Mouse (Mus musculus): ENCODE measurements around the gene Adnp. TPM values are rescaled to one million over a fixed set of nuclear protein-coding genes. Genes with fewer than 3 reads are reported as not detected.

Adnp gene
- polyA plus RNA-seq, 2 experiments, result 0.51 to 7.5 TPM

- Histone ChIP-seq H3K9ac (replicated peaks) (no peak overlapping the region), H3K27ac (no peak overlapping the region), H3K36me3 (replicated peaks; ENCODE audit: control insufficient read depth, insufficient read depth, low read depth) (no peaks in the 10 kb centered on the region), H3K4me2 (ENCODE audit: low read depth) (no peak overlapping the region), H3K27me3 (ENCODE audit: control insufficient read depth, insufficient read depth, low read length) (no peaks in the 10 kb centered on the region), H3K4me1 (replicated peaks; ENCODE audit: control insufficient read depth in 2 of 2, insufficient read depth in 2 of 2, low read length in 1 of 2) (no peaks in the 10 kb centered on the region), H3K9me3 (ENCODE audit: control insufficient read depth, low read length) (no peaks in the 10 kb centered on the region), H3K4me3 (ENCODE audit: insufficient read depth in 1 of 2, low read depth in 2 of 2, low read length in 2 of 2) (no peak overlapping the region)
- DNase-seq (ENCODE audit: low read depth in 3 of 3, low spot score in 3 of 3) (no peak), ATAC-seq (ENCODE audit: insufficient read depth) (no peak)
- TF ChIP-seq EP300 (IDR thresholded peaks at IDR 0.05; ENCODE audit: low read depth) (no peak), CTCF (IDR thresholded peaks at IDR 0.05; ENCODE audit: low read depth) (no peak)
- 53% methylated on average over 4 of the region's 4 CpGs for WGBS (ENCODE audit: insufficient replicate concordance)
These were observed 31.4 kb upstream of the Adnp start for GRCm38 (mm10) chr2:168238335-168238734.

- Histone ChIP-seq H3K9ac (replicated peaks) (no peak overlapping the region), H3K27ac (no peak overlapping the region), H3K9me3 (ENCODE audit: control insufficient read depth, low read length) (no peaks in the 10 kb centered on the region), H3K4me3 (ENCODE audit: insufficient read depth in 1 of 2, low read depth in 2 of 2, low read length in 2 of 2) (no peak overlapping the region), H3K4me1 (replicated peaks; ENCODE audit: control insufficient read depth in 2 of 2, insufficient read depth in 2 of 2, low read length in 1 of 2) (peaks cover 14 to 18% of the 10 kb centered on the region in 2 experiments), H3K4me2 (ENCODE audit: low read depth) (no peak overlapping the region), H3K36me3 (replicated peaks; ENCODE audit: control insufficient read depth, insufficient read depth, low read depth) (peaks cover 4% of the 10 kb centered on the region; the same call in 1 of the 2 replicates), H3K27me3 (ENCODE audit: control insufficient read depth, insufficient read depth, low read length) (no peaks in the 10 kb centered on the region)
- ATAC-seq (ENCODE audit: insufficient read depth) (no peak), DNase-seq (ENCODE audit: low read depth in 3 of 3, low spot score in 3 of 3) (no peak)
- TF ChIP-seq CTCF (IDR thresholded peaks at IDR 0.05; ENCODE audit: low read depth) (no peak), EP300 (IDR thresholded peaks at IDR 0.05; ENCODE audit: low read depth) (no peak)
- 75% methylated on average over 5 of the region's 5 CpGs for WGBS (ENCODE audit: insufficient replicate concordance)
These were observed 26.4 kb upstream of the Adnp start for GRCm38 (mm10) chr2:168233286-168233685.

GRCm38 (mm10) chr2:168231471-168231829 is 24.5 kb upstream of the Adnp start:
- no peaks in the 10 kb centered on the region for H3K27me3 ChIP-seq (ENCODE audit: control insufficient read depth, insufficient read depth, low read length)
- no peak for TF ChIP-seq CTCF (IDR thresholded peaks at IDR 0.05; ENCODE audit: low read depth)
- TF ChIP-seq EP300 (IDR thresholded peaks at IDR 0.05; ENCODE audit: low read depth), result no peak
- 51% methylated on average over 33 of the region's 33 CpGs for WGBS (ENCODE audit: insufficient replicate concordance)
- H3K9ac ChIP-seq (replicated peaks), result peak overlapping the region; percentile 94
- peak overlapping the region; percentile 99 for H3K4me2 ChIP-seq (ENCODE audit: low read depth)
- peaks cover 21% of the 10 kb centered on the region in 2 experiments for H3K4me1 ChIP-seq (replicated peaks; ENCODE audit: control insufficient read depth in 2 of 2, insufficient read depth in 2 of 2, low read length in 1 of 2)
- DNase-seq (ENCODE audit: low read depth in 3 of 3, low spot score in 3 of 3), result no peak
- peak overlapping the region; percentile 70 to 95 for H3K4me3 ChIP-seq (ENCODE audit: insufficient read depth in 1 of 2, low read depth in 2 of 2, low read length in 2 of 2)
- H3K9me3 ChIP-seq (ENCODE audit: control insufficient read depth, low read length), result no peaks in the 10 kb centered on the region
- H3K27ac ChIP-seq, result no peak overlapping the region
- no peak for ATAC-seq (ENCODE audit: insufficient read depth)
- H3K36me3 ChIP-seq (replicated peaks; ENCODE audit: control insufficient read depth, insufficient read depth, low read depth), result peaks cover 11% of the 10 kb centered on the region

GRCm38 (mm10) chr2:168230773-168231470 is 24.0 kb upstream of the Adnp start:
- Histone ChIP-seq H3K9ac (replicated peaks) (peak overlapping the region; percentile 94), H3K36me3 (replicated peaks; ENCODE audit: control insufficient read depth, insufficient read depth, low read depth) (peaks cover 16% of the 10 kb centered on the region), H3K9me3 (ENCODE audit: control insufficient read depth, low read length) (no peaks in the 10 kb centered on the region), H3K4me2 (ENCODE audit: low read depth) (peak overlapping the region; percentile 99), H3K27ac (peak overlapping the region; percentile 11; the same call in 1 of the 2 replicates), H3K4me3 (ENCODE audit: insufficient read depth in 1 of 2, low read depth in 2 of 2, low read length in 2 of 2) (peak overlapping the region; percentile 70 to 95), H3K4me1 (replicated peaks; ENCODE audit: control insufficient read depth in 2 of 2, insufficient read depth in 2 of 2, low read length in 1 of 2) (peaks cover 21% of the 10 kb centered on the region in 2 experiments), H3K27me3 (ENCODE audit: control insufficient read depth, insufficient read depth, low read length) (no peaks in the 10 kb centered on the region)
- no peak for TF ChIP-seq EP300 (IDR thresholded peaks at IDR 0.05; ENCODE audit: low read depth)
- TF ChIP-seq CTCF (IDR thresholded peaks at IDR 0.05; ENCODE audit: low read depth), result no peak
- 1% methylated on average over 105 of the region's 105 CpGs for WGBS (ENCODE audit: insufficient replicate concordance)
- DNase-seq (ENCODE audit: low read depth in 3 of 3, low spot score in 3 of 3) (no peak), ATAC-seq (ENCODE audit: insufficient read depth) (peak; percentile 68)

- peak within 1 kb of the TSS; percentile 99 for H3K4me2 ChIP-seq (ENCODE audit: low read depth)
- no peaks in the 10 kb centered on the region for H3K9me3 ChIP-seq (ENCODE audit: control insufficient read depth, low read length)
- peak; percentile 84 for ATAC-seq (ENCODE audit: insufficient read depth)
- H3K4me3 ChIP-seq (ENCODE audit: insufficient read depth in 1 of 2, low read depth in 2 of 2, low read length in 2 of 2), result peak within 1 kb of the TSS; percentile 70 to 95
- peaks cover 21% of the 10 kb centered on the region in 2 experiments for H3K4me1 ChIP-seq (replicated peaks; ENCODE audit: control insufficient read depth in 2 of 2, insufficient read depth in 2 of 2, low read length in 1 of 2)
- peak within 1 kb of the TSS; percentile 11 for H3K27ac ChIP-seq
- H3K9ac ChIP-seq (replicated peaks), result peak within 1 kb of the TSS; percentile 94
- DNase-seq (ENCODE audit: low read depth in 3 of 3, low spot score in 3 of 3), result peak; percentile 70 to 81 (median 72)
- no peaks in the 10 kb centered on the region for H3K27me3 ChIP-seq (ENCODE audit: control insufficient read depth, insufficient read depth, low read length)
- WGBS (ENCODE audit: insufficient replicate concordance), result under 1% methylated on average over 73 of the region's 73 CpGs
- peaks cover 24% of the 10 kb centered on the region for H3K36me3 ChIP-seq (replicated peaks; ENCODE audit: control insufficient read depth, insufficient read depth, low read depth)
- TF ChIP-seq EP300 (IDR thresholded peaks at IDR 0.05; ENCODE audit: low read depth) (no peak), CTCF (IDR thresholded peaks at IDR 0.05; ENCODE audit: low read depth) (no peak)
These were observed 23.3 kb upstream of the Adnp start, which contains the start of the genes Gm20716, Dpm1 and Mocs3 for GRCm38 (mm10) chr2:168230026-168230728. Gene Gm20716, minus strand, starts transcription at chr2:168230364. Gene Dpm1, minus strand, starts transcription at chr2:168230591. Gene Mocs3, plus strand, starts transcription at chr2:168230622.
